Mouse (Mus musculus) cerebellum, postnatal 14 days (tissue): ENCODE data around the gene Sprr2j-ps.

ENCODE experiments used
- DNase-seq, 2 experiments: peaks; one replicate each; pipeline ENCODE4 v3.0.0; 2021; ENCODE audit warnings: mixed read lengths in 2 of 2

Gene Sprr2j-ps

DNA sequence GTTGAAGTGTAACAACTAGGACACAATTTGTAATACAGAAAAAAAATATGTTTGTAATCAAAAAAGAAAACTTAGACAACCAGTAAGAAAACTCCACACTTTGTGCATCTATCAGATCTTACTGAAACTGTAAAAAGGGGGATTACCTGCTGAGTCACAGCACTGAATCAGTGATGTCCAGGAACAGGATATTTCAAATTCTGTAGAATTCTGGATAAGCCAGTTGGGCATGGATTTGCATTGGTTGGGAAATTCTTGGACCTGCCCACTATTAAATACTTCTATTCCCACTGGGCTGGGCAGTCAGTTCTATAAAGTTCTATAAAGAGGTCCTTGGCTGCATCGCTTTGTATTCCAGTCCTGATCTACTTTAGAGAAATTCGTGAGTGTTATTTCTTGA is at the start of gene Sprr2j-ps:
Gene Sprr2j-ps (plus strand): TSS at position 301 of the 400 bp plus-strand sequence.
- DNase-seq, result no peak

DNA sequence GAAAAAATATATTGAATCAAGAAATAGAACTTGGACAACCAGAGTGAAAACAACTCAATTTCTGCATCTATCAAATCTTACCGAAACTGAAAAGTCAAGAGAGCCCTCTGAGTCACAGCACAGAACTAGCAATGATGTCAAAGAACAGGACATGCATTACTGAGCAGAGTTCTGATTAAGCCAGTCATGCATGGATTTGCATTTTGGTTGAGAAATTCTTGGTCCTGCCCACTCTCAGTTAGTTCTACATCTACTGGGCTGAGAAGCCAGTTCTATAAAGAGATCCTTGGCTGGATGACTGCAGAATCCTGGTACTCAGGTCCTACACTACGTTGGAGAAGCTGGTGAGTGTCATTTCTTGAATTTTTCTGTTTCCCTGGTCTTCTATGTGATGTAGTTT is 44.3 kb upstream of the Sprr2j-ps start:
- DNase-seq, result no peak

DNA sequence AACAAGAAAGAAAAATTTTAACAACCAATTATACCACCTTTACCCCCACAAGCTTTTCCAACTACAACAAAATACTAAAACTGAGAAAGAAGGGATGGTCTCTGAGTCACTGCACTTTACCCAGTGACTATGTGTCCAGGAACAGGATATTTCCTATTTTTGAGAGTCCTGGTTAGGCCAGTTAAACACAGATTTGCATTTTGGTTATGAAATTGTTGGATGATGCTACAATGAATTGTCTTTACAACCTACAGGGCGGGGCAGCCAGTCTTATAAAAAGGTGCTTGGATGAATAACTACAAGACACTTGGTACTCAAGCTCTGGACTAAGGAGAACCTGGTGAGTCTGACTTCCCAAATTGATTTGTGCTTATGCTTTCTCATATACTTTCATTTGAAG is 32.5 kb upstream of the Sprr2j-ps start, which contains the start of gene Sprr2h:
Gene Sprr2h (plus strand): TSS at position 301 of the 400 bp plus-strand sequence.
- no peak for DNase-seq

DNA sequence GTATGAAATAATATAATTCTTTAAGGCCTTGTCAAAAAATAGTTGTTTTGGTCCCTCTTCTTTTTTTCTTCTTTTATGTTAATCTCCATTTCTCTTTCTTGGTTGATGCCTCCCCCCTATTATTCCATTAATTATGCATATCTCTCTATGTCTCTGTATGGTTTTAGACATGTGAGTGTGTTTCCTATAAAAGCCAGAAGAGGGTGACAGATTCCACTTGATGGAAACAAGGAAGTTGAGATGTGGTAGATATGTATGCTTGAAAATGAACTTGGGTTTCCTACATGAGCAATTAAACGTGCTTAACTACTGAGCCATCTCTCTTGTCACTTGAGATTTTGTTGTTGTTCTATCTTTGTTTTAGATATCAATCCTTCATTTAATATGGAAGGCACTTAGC is 23.6 kb upstream of the Sprr2j-ps start:
- DNase-seq, result peak in 1 of 2 experiments; percentile 0

DNA sequence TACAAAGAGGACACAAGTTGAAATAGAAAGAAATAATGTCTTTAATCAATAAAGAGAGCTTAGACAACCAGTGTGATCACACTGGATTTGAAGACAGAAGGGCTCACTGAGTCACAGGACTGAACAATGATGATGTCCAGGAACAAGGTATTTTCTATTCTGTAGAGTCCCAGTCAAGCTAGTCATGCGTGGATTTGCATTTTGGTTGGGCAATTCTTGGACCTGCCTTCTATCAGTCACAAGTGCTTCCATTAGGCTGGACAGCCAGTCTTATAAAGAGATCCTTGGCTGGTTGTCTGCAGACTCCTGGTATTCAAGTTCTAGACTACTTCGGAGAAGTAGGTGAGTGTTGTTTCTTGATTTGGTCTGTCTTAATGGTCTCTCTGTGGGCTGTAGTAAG is 10.2 kb upstream of the Sprr2j-ps start, which contains the start of gene Sprr2i:
Gene Sprr2i (plus strand): TSS at position 301 of the 400 bp plus-strand sequence.
- no peak for DNase-seq

DNA sequence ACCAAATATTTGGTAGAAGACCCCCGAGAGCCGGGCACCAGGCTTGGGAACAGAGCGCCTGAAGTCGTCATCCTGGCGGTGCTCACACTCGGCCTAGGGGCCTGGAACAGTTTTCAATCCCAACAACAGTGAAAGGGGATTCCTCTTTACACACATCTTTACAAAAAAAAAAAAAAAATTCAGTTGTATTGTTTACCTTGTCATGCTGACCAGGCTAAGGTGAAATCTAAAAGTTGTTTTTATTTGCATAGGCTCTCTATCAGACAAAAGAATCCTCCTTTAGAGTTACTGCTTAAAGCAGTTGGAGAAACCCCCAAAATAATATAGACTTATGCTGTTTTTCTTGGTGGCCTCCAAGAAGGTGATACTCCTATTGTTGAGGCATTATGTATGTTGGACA is 11.4 kb downstream of the Sprr2j-ps start, which contains the start of gene Gm9774:
Gene Gm9774 (minus strand): TSS at position 101 of the 400 bp plus-strand sequence.
- DNase-seq, result no peak

DNA sequence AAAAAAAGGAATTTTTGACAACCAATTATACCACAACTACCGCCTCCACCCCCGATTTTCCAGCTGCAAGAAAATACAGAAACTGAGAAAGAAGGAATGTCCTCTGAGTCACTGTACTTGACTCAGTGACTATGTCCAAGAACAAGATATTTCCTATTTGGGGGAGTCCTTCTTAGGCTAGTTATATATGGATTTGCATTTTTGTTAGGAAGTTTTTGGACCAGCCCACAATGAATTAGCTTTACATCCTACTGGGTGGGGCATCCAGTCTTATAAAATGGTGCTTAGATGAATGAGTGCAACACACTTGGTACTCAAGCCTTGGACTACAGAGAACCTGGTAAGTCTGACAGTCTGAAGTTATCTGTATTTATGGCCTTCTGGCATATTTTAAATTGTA is 14.4 kb downstream of the Sprr2j-ps start, which contains the start of gene Sprr2k:
Gene Sprr2k (plus strand): TSS at position 301 of the 400 bp plus-strand sequence.
- DNase-seq, result no peak

DNA sequence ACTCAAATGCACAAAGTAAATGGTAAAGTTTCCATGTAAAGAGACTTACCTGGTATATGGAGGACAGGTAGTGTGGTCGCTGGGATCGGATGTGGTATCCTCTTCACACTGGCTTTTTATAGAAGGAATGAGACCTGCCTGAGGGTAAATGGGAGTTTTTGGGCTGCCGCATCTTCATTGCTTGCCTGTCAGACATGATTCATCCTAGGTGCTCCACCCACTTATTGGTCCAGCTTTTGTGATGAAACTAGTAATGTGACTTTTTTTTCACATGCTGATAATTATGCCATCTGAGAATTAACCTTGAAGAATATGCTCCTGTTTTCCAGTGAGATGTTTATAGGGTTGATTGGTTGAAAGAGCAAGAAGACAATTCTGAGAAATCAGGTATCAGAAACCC is 20.8 kb downstream of the Sprr2j-ps start, which contains the start of gene Sprr1b:
Gene Sprr1b (minus strand): TSS at position 101 of the 400 bp plus-strand sequence.
- DNase-seq, result no peak

DNA sequence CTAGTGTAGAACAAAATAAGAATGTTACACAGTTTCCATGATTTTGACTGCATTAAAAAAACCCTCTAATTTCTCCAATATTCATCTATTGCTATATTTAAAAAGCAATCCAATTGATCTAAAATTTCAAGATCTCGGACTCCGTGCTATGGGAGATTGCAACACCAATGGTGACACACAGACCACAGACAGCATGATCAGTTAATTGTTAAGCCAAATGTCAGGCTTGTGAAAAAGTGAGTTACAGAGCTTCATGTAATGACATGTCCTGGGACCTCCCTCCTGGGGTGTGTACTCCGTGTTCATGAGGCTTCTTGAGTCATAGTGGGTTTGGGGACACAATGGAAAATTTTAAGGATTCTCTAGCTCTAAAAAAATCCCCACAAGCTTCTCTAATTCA is 22.3 kb downstream of the Sprr2j-ps start:
- no peak for DNase-seq

DNA sequence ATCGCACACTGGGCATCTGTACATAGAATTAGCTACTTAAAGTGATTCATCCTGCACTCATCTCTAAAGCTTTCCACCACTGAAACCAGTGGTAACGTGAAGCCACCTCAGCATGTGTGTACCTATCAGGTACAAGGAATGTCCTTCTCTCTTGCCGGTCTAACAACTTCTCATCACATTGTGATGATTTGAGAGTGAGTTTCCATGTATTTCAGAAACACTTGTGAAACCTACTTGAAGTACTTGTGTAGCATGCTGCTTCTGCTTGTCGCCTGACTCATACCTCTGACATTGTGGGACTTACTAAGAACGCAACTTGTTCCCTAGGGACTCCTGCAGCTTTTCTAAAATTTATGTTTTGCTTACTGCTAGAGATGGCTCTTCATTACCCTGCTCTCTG is 37.3 kb downstream of the Sprr2j-ps start:
- DNase-seq, result no peak

DNA sequence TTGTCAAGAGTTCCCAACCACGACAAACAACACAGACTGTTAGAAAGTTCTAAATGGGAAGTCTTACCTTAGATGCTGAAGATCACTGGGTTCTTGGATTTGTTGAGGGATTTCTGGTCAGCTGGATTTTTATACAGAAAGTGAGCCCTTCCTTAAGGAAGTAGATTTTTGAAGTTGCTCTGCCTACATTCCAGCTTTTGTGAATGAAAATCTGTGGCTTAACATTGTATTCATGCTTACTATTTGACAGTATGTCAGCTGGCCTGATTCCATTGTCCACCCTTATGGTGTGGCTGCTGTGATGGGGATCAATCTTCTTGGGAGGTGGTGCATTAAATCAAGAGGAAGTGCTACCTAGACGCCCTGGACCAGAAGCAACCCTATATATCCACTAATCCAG is 40.7 kb downstream of the Sprr2j-ps start, which contains the start of gene Sprr3:
Gene Sprr3 (minus strand): TSS at position 101 of the 400 bp plus-strand sequence.
- DNase-seq, result no peak

DNA sequence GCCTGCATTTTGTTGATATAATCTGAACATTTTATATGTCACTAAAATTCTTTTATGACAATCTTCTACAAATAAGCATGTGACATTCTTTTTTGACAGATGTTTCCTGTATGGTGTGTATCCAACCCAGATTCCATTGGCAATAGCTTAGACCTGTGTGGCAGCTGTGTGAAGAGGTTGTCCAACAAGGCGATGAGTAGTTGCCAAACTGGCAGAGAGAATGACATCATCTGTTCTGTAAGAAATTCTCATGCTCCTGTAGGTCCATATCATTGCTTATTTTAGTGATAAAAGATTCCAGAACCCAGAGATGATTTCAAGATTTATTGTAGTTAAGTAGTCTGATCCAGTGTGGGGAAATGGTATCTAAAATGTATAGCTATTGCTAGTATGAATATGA is 48.7 kb downstream of the Sprr2j-ps start:
- DNase-seq, result no peak

DNA sequence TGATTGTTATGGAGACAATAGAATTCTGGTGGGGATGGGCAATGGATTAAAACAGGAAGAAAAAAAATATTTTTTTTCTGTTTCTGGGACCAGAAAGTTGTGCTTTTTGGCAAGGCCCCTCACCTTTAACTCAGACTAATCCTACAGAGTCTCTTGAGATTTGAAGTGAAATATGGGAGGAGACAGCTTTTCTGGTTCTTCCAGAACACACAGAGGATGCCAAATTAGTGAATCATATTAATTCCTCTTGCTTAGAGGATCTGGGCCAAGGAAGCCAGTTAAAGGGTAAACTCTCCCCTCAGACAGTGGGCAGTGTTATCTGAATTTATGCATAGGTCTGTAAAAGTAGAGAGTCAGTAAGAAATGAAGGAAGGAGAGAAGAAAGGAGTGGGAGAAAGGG is 49.5 kb downstream of the Sprr2j-ps start:
- no peak for DNase-seq
